Mouse (Mus musculus) liver, postnatal 0 days (tissue): ENCODE results near the gene Tmem266. TPM values are rescaled to one million over a fixed set of nuclear protein-coding genes. Genes with fewer than 3 reads are reported as not detected.

Experiments
- ATAC-seq: fragments of 200-750 bp; cut with Nextera tagmentation; 2 replicates; pipeline ENCODE4 v1.8.0; 2017; ENCODE audit warnings: mild to moderate bottlenecking, moderate library complexity
- DNase-seq: peaks from one replicate; pipeline ENCODE4 v3.0.0-alpha.2; 2016
- H3K27ac ChIP-seq: fragments of 300-500 bp; sonication (generic); 2 replicates; pipeline ENCODE4 v1.5.1; 2014; ENCODE audit warnings: antibody characterized with exemption, moderate library complexity, mild to moderate bottlenecking, low read depth
- H3K27me3 ChIP-seq: fragments of 300-500 bp; sonication (generic); 2 replicates; pipeline ENCODE4 v1.6.1; 2014; ENCODE audit warnings: low read length, control low read depth, mixed read lengths; ENCODE audit not compliant: insufficient read depth
- H3K36me3 ChIP-seq: fragments of 300-500 bp; sonication (generic); replicated peaks from 2 replicates; pipeline ENCODE4 v1.6.1; 2014; ENCODE audit warnings: mild to moderate bottlenecking, control low read depth, low read length, moderate library complexity, mixed read lengths; ENCODE audit not compliant: insufficient read depth
- H3K4me1 ChIP-seq: fragments of 300-500 bp; sonication (generic); 2 replicates; pipeline ENCODE4 v1.6.1; 2014; ENCODE audit warnings: antibody characterized with exemption, mild to moderate bottlenecking, control low read depth; ENCODE audit not compliant: insufficient read depth
- H3K4me2 ChIP-seq: fragments of 300-500 bp; sonication (generic); 2 replicates; pipeline ENCODE4 v1.6.1; 2014; ENCODE audit warnings: low read depth, mild to moderate bottlenecking, low read length, moderate library complexity, mixed read lengths
- H3K4me3 ChIP-seq: fragments of 300-500 bp; sonication (generic); 2 replicates; pipeline ENCODE4 v1.5.1; 2014; ENCODE audit warnings: low read depth, low read length
- H3K9ac ChIP-seq: fragments of 300-500 bp; sonication (generic); replicated peaks from 2 replicates; pipeline ENCODE4 v1.6.1; 2014; ENCODE audit warnings: mild to moderate bottlenecking, moderate library complexity
- H3K9me3 ChIP-seq: fragments of 300-500 bp; sonication (generic); 2 replicates; pipeline ENCODE4 v1.6.1; 2016; ENCODE audit warnings: mild to moderate bottlenecking, control low read depth, low read length, mixed read lengths
- CTCF ChIP-seq: sonication (generic); IDR thresholded peaks from 2 replicates; pipeline ENCODE4 v1.5.1; 2016; ENCODE audit warnings: antibody characterized with exemption, low read depth
- EP300 ChIP-seq: IDR thresholded peaks from 2 replicates; pipeline ENCODE4 v1.6.1; 2016; ENCODE audit warnings: antibody characterized with exemption, low read depth, mild to moderate bottlenecking
- WGBS: fragments of 180-500 bp; shearing (Covaris S2); extraction: QIAGEN DNeasy Blood & Tissue Kit; methylation state at CpG from one replicate; pipeline ENCODE4 v1.1.7; 2014; ENCODE audit not compliant: insufficient replicate concordance; 5-methylcytosine and 5-hydroxymethylcytosine counted together
- polyA plus RNA-seq: library from polyadenylated mRNA; unstranded; fragments of >200 nt; fragmentation: Nextera tagmentation; extraction: Ambion mirVana; gene quantifications from 2 replicates; pipeline ENCODE4 v1.2.1, GENCODE M21; 2015

The Tmem266 gene
- polyA plus RNA-seq, 1 experiment from 2014 or later: not detected

GRCm38 (mm10) chr9:55289475-55290198 lies 37.1 kb upstream of the Tmem266 start:
- Histone ChIP-seq H3K27ac (peak overlapping the region; percentile 77), H3K4me1 (no peaks in the 10 kb centered on the region), H3K4me3 (no peak overlapping the region), H3K27me3 (no peaks in the 10 kb centered on the region), H3K36me3 (no peaks in the 10 kb centered on the region), H3K9ac (no peak overlapping the region), H3K9me3 (no peaks in the 10 kb centered on the region), H3K4me2 (no peak overlapping the region)
- TF ChIP-seq CTCF (no peak), EP300 (peak; percentile 88)
- peak; percentile 71 for DNase-seq
- peak; percentile 99 for ATAC-seq
- 44% methylated on average over 3 of the region's 3 CpGs for WGBS

DNA sequence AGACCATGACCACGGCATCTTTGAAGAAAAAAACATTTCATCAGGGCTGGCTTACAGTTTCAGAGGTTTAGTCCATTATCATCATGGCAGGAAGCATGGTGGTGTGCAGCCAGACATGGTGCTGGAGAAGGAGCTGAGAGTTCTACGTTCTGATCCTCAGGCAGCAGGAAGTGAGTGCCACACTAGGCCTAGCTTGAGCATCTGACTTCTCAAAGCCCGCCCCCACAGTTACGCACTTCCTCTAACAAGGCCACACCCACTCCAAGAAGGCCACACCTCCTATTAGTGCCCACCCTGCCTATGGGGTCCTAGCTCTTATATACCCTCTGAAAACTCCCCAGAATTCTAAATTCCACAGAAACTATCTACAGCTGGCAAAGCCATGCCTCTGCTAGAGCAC lies 34.7 kb upstream of the Tmem266 start:
- DNase-seq (no peak), ATAC-seq (no peak)
- Histone ChIP-seq H3K4me1 (no peaks in the 10 kb centered on the region), H3K27ac (no peak overlapping the region), H3K4me2 (no peak overlapping the region), H3K4me3 (no peak overlapping the region), H3K36me3 (no peaks in the 10 kb centered on the region), H3K27me3 (no peaks in the 10 kb centered on the region), H3K9ac (no peak overlapping the region), H3K9me3 (no peaks in the 10 kb centered on the region; the same call in 1 of the 2 replicates)
- 84% methylated on average over 4 of the region's 4 CpGs for WGBS
- TF ChIP-seq CTCF: no peak
- no peak for TF ChIP-seq EP300

- DNase-seq (no peak), ATAC-seq (peak; percentile 81)
- no peak overlapping the region for H3K4me3 ChIP-seq
These were observed 30.5 kb upstream of the Tmem266 start for GRCm38 (mm10) chr9:55296221-55296620.

DNA sequence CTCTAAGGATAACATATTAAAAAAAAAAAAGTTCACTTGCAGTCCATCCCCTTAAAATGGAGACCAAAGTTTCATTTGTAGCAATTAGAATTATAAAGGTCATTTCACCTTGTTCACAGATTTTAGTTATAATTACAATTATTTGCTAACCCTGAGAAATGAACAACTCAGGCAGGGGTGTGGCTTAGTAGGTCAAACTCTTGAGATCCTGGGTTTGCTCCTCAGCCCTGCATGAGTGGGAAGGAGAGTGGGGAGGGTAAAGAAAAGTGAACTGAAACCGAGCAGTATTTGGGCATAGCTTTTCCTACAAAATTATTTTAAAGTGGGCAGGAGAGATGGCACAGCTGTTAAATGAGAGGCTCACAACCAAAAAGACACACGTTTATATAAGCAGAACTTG lies 19.6 kb upstream of the Tmem266 start:
- peaks cover 12% of the 10 kb centered on the region for H3K4me1 ChIP-seq
- H3K4me3 ChIP-seq: no peak overlapping the region
- no peaks in the 10 kb centered on the region for H3K27me3 ChIP-seq
- H3K9ac ChIP-seq: no peak overlapping the region
- H3K36me3 ChIP-seq: no peaks in the 10 kb centered on the region
- DNase-seq (no peak), ATAC-seq (no peak)
- H3K9me3 ChIP-seq: no peaks in the 10 kb centered on the region
- WGBS: 48% methylated on average over 2 of the region's 2 CpGs
- TF ChIP-seq EP300: no peak
- TF ChIP-seq CTCF: no peak
- H3K4me2 ChIP-seq: no peak overlapping the region
- H3K27ac ChIP-seq: no peak overlapping the region

More at GRCm38 (mm10) chr9:55296221-55296620, 30.5 kb upstream of the Tmem266 start:
- TF ChIP-seq EP300: peak; percentile 61
- no peak for TF ChIP-seq CTCF
- H3K4me2 ChIP-seq: no peak overlapping the region
- no peak overlapping the region for H3K27ac ChIP-seq
- no peaks in the 10 kb centered on the region for H3K27me3 ChIP-seq
- H3K9ac ChIP-seq: no peak overlapping the region
- 26% methylated on average over 2 of the region's 2 CpGs for WGBS
- H3K4me1 ChIP-seq: peaks cover 2% of the 10 kb centered on the region; the same call in 1 of the 2 replicates
- no peaks in the 10 kb centered on the region; the same call in 1 of the 2 replicates for H3K9me3 ChIP-seq
- no peaks in the 10 kb centered on the region for H3K36me3 ChIP-seq

DNA sequence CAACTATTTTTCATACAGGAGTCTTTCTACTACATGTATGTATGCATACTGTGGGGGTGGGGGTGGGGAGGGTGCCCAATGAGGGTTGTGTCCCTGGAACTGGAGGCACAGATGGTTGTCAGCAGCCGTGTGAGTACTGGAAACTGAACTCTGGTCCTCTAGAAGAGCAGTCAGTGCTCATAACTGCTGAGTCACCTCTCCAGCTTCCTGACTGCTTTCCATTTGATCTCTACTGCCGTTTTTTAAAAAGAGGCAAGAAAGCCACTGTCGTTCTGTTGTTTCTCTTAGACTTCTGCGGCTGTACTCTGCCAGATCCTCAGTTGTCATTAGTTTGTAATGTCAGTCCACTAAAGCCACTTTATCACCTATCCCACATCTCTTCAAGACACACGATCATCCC lies 19.2 kb upstream of the Tmem266 start:
- DNase-seq: no peak
- H3K4me3 ChIP-seq: no peak overlapping the region
- H3K9me3 ChIP-seq: no peaks in the 10 kb centered on the region
- H3K27me3 ChIP-seq: no peaks in the 10 kb centered on the region
- no peak overlapping the region for H3K4me2 ChIP-seq
- no peak for TF ChIP-seq CTCF
- no peak for TF ChIP-seq EP300
- WGBS: 31% methylated on average over 5 of the region's 5 CpGs
- H3K36me3 ChIP-seq: no peaks in the 10 kb centered on the region
- H3K9ac ChIP-seq: no peak overlapping the region
- no peak for ATAC-seq
- H3K27ac ChIP-seq: 0 out of 2 replicates have a peak overlapping the region, but pooled peaks have one; percentile 4
- H3K4me1 ChIP-seq: peaks cover 12% of the 10 kb centered on the region

DNA sequence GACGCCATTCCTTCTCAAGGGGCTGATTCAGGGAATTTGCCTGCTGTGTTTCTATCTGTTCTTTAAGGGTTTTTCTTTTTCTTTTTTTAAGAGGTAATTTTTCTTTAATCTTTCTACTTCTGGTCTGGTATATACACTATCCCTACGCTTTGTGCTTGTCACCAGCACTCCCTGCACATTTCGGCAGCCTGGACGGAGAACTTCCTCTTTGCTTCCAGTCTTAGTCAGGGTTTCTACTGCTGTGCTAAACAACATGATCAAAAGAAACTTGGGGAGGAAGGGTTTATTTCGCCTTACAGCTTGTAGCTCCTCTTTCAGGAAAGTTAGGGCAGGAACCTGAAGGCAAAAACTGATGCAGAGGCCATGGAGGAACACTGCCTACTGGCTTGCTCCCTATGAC lies 18.3 kb upstream of the Tmem266 start:
- TF ChIP-seq CTCF (no peak), EP300 (no peak)
- H3K27me3 ChIP-seq: no peaks in the 10 kb centered on the region
- no peaks in the 10 kb centered on the region for H3K9me3 ChIP-seq
- no peak overlapping the region for H3K27ac ChIP-seq
- 43% methylated on average over 5 of the region's 5 CpGs for WGBS
- H3K4me1 ChIP-seq: peaks cover 12% of the 10 kb centered on the region
- ATAC-seq (no peak), DNase-seq (no peak)
- H3K4me2 ChIP-seq: no peak overlapping the region
- no peak overlapping the region for H3K4me3 ChIP-seq
- no peaks in the 10 kb centered on the region for H3K36me3 ChIP-seq
- H3K9ac ChIP-seq: no peak overlapping the region
